Mouse (Mus musculus) kidney, embryonic 14.5 days (tissue): ENCODE results near the gene Lipe. TPM values are rescaled to one million over a fixed set of nuclear protein-coding genes. Genes with fewer than 3 reads are reported as not detected.

Experiments used
- ATAC-seq: fragments of 200-750 bp; cut with Nextera tagmentation; 2 replicates; pipeline ENCODE4 v1.8.0; 2017; ENCODE audit warnings: moderate number of reproducible peaks, mild to moderate bottlenecking, moderate TSS enrichment, moderate library complexity; ENCODE audit not compliant: low FRiP score, low TSS enrichment
- H3K27ac ChIP-seq: fragments of 300-500 bp; sonication (generic); 2 replicates; pipeline ENCODE4 v1.5.1; 2014; ENCODE audit warnings: low read depth, mild to moderate bottlenecking, low read length, moderate library complexity, mixed read lengths
- H3K27me3 ChIP-seq: fragments of 300-500 bp; sonication (generic); 2 replicates; pipeline ENCODE4 v1.6.1; 2014; ENCODE audit warnings: mild to moderate bottlenecking, low read length; ENCODE audit not compliant: control insufficient read depth, insufficient read depth
- H3K36me3 ChIP-seq: fragments of 300-500 bp; sonication (generic); 2 replicates; pipeline ENCODE4 v1.6.1; 2014; ENCODE audit warnings: low read length, mixed read lengths; ENCODE audit not compliant: control insufficient read depth, insufficient read depth
- H3K4me1 ChIP-seq: fragments of 300-500 bp; sonication (generic); 2 replicates; pipeline ENCODE4 v1.6.1; 2014; ENCODE audit warnings: low read length, mixed read lengths; ENCODE audit not compliant: control insufficient read depth, insufficient read depth
- H3K4me2 ChIP-seq: fragments of 300-500 bp; sonication (generic); replicated peaks from 2 replicates; pipeline ENCODE4 v1.6.1; 2014; ENCODE audit warnings: low read depth, mild to moderate bottlenecking, low read length
- H3K4me3 ChIP-seq: fragments of 300-500 bp; sonication (generic); 2 replicates; pipeline ENCODE4 v1.5.1; 2014; ENCODE audit warnings: mild to moderate bottlenecking, low read length
- H3K9ac ChIP-seq: fragments of 300-500 bp; sonication (generic); 2 replicates; pipeline ENCODE4 v1.6.1; 2014; ENCODE audit warnings: low read depth, mild to moderate bottlenecking, low read length, moderate library complexity
- H3K9me3 ChIP-seq: fragments of 300-500 bp; sonication (generic); 2 replicates; pipeline ENCODE4 v1.6.1; 2016; ENCODE audit warnings: low read length; ENCODE audit not compliant: control insufficient read depth
- WGBS: fragments of 180-500 bp; shearing (Covaris S2); extraction: QIAGEN DNeasy Blood & Tissue Kit; methylation state at CpG from one replicate; pipeline ENCODE4 v1.1.7; 2014; 5-methylcytosine and 5-hydroxymethylcytosine counted together
- polyA plus RNA-seq: library from polyadenylated mRNA; unstranded; fragments of >200 nt; fragmentation: Nextera tagmentation; extraction: Ambion mirVana; gene quantifications from 2 replicates; pipeline ENCODE4 v1.2.1, GENCODE M21; 2014

Gene Lipe
- polyA plus RNA-seq, 1 experiment from 2014 or later, result 5.3 TPM

GRCm38 (mm10) chr7:25393451-25394210 lies 4.9 kb downstream of the Lipe start:
- peak overlapping the region; percentile 80 for H3K4me2 ChIP-seq
- H3K27me3 ChIP-seq, result no peaks in the 10 kb centered on the region
- H3K9ac ChIP-seq, result no peak overlapping the region

GRCm38 (mm10) chr7:25392851-25393250 lies 5.7 kb downstream of the Lipe start:
- Histone ChIP-seq H3K4me3 (no peak overlapping the region), H3K4me1 (peaks cover 17% of the 10 kb centered on the region)
- WGBS, result 48% methylated on average over 7 of the region's 7 CpGs

More at GRCm38 (mm10) chr7:25393451-25394210, 4.9 kb downstream of the Lipe start:
- 74% methylated on average over 8 of the region's 8 CpGs for WGBS
- H3K27ac ChIP-seq, result no peak overlapping the region
- H3K4me1 ChIP-seq, result peaks cover 17% of the 10 kb centered on the region
- no peak for ATAC-seq
- no peaks in the 10 kb centered on the region for H3K9me3 ChIP-seq
- no peak overlapping the region for H3K4me3 ChIP-seq
- H3K36me3 ChIP-seq, result no peaks in the 10 kb centered on the region

GRCm38 (mm10) chr7:25391856-25392453 lies 6.6 kb downstream of the Lipe start:
- Histone ChIP-seq H3K4me1 (peaks cover 17% of the 10 kb centered on the region), H3K36me3 (peaks cover 11% of the 10 kb centered on the region; the same call in 1 of the 2 replicates), H3K27ac (no peak overlapping the region), H3K27me3 (no peaks in the 10 kb centered on the region), H3K9ac (no peak overlapping the region), H3K9me3 (no peaks in the 10 kb centered on the region), H3K4me3 (no peak overlapping the region), H3K4me2 (no peak overlapping the region)
- ATAC-seq, result no peak
- WGBS, result 74% methylated on average over 2 of the region's 2 CpGs

More at GRCm38 (mm10) chr7:25392851-25393250, 5.7 kb downstream of the Lipe start:
- no peaks in the 10 kb centered on the region for H3K9me3 ChIP-seq
- no peak overlapping the region for H3K4me2 ChIP-seq
- H3K36me3 ChIP-seq, result peaks cover 4% of the 10 kb centered on the region; the same call in 1 of the 2 replicates
- ATAC-seq, result no peak
- no peaks in the 10 kb centered on the region for H3K27me3 ChIP-seq
- H3K27ac ChIP-seq, result no peak overlapping the region
- H3K9ac ChIP-seq, result no peak overlapping the region

- Histone ChIP-seq H3K9ac (no peak overlapping the region), H3K9me3 (no peaks in the 10 kb centered on the region), H3K4me3 (no peak overlapping the region), H3K27ac (no peak overlapping the region), H3K4me2 (no peak overlapping the region), H3K4me1 (peaks cover 14% of the 10 kb centered on the region), H3K36me3 (peaks cover 12% of the 10 kb centered on the region; the same call in 1 of the 2 replicates), H3K27me3 (no peaks in the 10 kb centered on the region)
- ATAC-seq, result no peak
- WGBS, result 42% methylated on average over 2 of the region's 2 CpGs
Measured at GRCm38 (mm10) chr7:25390986-25391385, 7.5 kb downstream of the Lipe start.

- Histone ChIP-seq H3K9me3 (no peaks in the 10 kb centered on the region), H3K27me3 (no peaks in the 10 kb centered on the region), H3K4me1 (peaks cover 14% of the 10 kb centered on the region), H3K36me3 (peaks cover 18% of the 10 kb centered on the region; the same call in 1 of the 2 replicates), H3K4me2 (no peak overlapping the region), H3K27ac (no peak overlapping the region), H3K9ac (no peak overlapping the region), H3K4me3 (no peak overlapping the region)
- WGBS, result 53% methylated on average over 8 of the region's 8 CpGs
- no peak for ATAC-seq
Measured at GRCm38 (mm10) chr7:25390054-25390770, 8.3 kb downstream of the Lipe start.

GRCm38 (mm10) chr7:25388916-25389315 lies 9.6 kb downstream of the Lipe start:
- no peak overlapping the region for H3K27ac ChIP-seq
- 91% methylated on average over 7 of the region's 7 CpGs for WGBS
- H3K27me3 ChIP-seq, result no peaks in the 10 kb centered on the region
- no peak overlapping the region for H3K4me3 ChIP-seq
- no peak overlapping the region for H3K4me2 ChIP-seq
- no peaks in the 10 kb centered on the region for H3K9me3 ChIP-seq
- no peak overlapping the region for H3K9ac ChIP-seq
- peaks cover 5% of the 10 kb centered on the region for H3K4me1 ChIP-seq
- ATAC-seq, result no peak
- peaks cover 30% of the 10 kb centered on the region for H3K36me3 ChIP-seq

GRCm38 (mm10) chr7:25387811-25388440 lies 10.6 kb downstream of the Lipe start:
- no peaks in the 10 kb centered on the region for H3K27me3 ChIP-seq
- no peaks in the 10 kb centered on the region; the same call in 1 of the 2 replicates for H3K4me1 ChIP-seq
- no peak overlapping the region for H3K4me3 ChIP-seq
- H3K9ac ChIP-seq, result no peak overlapping the region
- WGBS, result 93% methylated on average over 18 of the region's 18 CpGs
- no peaks in the 10 kb centered on the region for H3K9me3 ChIP-seq
- H3K4me2 ChIP-seq, result no peak overlapping the region
- no peak for ATAC-seq
- H3K27ac ChIP-seq, result no peak overlapping the region
- H3K36me3 ChIP-seq, result peaks cover 40% of the 10 kb centered on the region

GRCm38 (mm10) chr7:25385850-25386555 lies 12.5 kb downstream of the Lipe start:
- Histone ChIP-seq H3K4me2 (no peak overlapping the region), H3K9ac (no peak overlapping the region), H3K4me1 (no peaks in the 10 kb centered on the region; the same call in 1 of the 2 replicates), H3K4me3 (no peak overlapping the region), H3K36me3 (peaks cover 46% of the 10 kb centered on the region), H3K9me3 (no peaks in the 10 kb centered on the region), H3K27ac (no peak overlapping the region), H3K27me3 (no peaks in the 10 kb centered on the region)
- no peak for ATAC-seq
- 79% methylated on average over 12 of the region's 12 CpGs for whole genome bisulfite sequencing
